Mouse (Mus musculus) lung, adult 2 months (tissue): Measurements from ENCODE around the gene Lrrc30.

ENCODE experiments used
- CTCF ChIP-seq: fragments of 200-500 bp; IDR thresholded peaks from 2 replicates; pipeline ENCODE4 v1.5.1; 2011; ENCODE audit warnings: mild to moderate bottlenecking, low read length, control low read depth; ENCODE audit not compliant: insufficient read depth
- POLR2A ChIP-seq: fragments of 200-500 bp; IDR thresholded peaks from 2 replicates; pipeline ENCODE4 v1.6.1; 2011; ENCODE audit warnings: low read depth, mild to moderate bottlenecking, control low read depth, low read length, borderline replicate concordance; ENCODE audit errors: extremely low read depth

DNA sequence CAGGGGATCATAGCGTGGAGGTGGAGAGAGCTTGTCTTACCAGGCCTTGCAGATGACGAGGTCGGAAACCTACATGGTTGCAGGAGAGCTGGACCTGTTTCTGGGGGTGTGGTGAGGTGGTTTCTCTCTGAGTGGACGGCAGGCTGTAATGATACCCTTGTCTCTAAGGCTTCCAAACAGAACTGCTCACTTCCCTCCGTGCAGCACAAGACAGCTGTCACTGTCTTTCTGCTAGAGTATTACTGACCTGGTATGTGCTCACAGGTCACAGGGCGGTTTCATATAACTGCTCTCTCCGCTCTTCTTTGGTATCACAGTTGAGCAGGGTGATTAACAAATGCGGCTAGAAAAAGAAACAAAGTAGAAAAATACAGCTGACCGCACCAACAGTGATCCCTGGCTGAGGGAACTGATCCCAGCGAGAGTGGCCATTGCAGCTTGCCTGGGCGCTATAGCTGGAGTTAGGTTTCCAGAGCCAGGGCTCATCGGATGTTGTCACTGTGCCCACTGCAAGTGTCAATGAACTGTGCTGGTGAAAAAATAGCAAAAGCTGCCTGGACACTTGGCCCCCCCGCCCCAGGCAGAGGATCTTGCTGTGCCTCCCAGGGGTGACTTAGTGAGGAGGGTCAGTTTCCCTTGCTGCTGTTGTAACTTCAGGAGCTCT, at the start of gene Lrrc30:
- TF ChIP-seq CTCF: no peak
- TF ChIP-seq POLR2A: no peak
